Mouse (Mus musculus): ENCODE measurements around the gene Rpl28. TPM values are rescaled to one million over a fixed set of nuclear protein-coding genes. Genes with fewer than 3 reads are reported as not detected.
"Not testable (repeated sequence)": the region's sequence is repeated elsewhere in the genome, so short reads cannot be mapped to it uniquely, and the experiment has no call there.

The Rpl28 gene
- polyA plus RNA-seq, 2 experiments, result 275 to 665 TPM

GRCm38 (mm10) chr7:4795767-4796433, 3.2 kb downstream of the Rpl28 start:
- H3K36me3 ChIP-seq (ENCODE audit: control insufficient read depth, insufficient read depth, low read length), result peaks cover 43% of the 10 kb centered on the region
- no peak overlapping the region for H3K4me3 ChIP-seq (replicated peaks; ENCODE audit: low read length)
- H3K4me2 ChIP-seq (replicated peaks; ENCODE audit: low read depth, low read length, severe bottlenecking), result no peak overlapping the region
- H3K4me1 ChIP-seq (ENCODE audit: control insufficient read depth, insufficient read depth, low read length), result peaks cover 9% of the 10 kb centered on the region; the same call in 1 of the 2 replicates
- no peak overlapping the region for H3K27ac ChIP-seq (replicated peaks; ENCODE audit: low read depth, low read length)
- DNase-seq (ENCODE audit: low spot score) (peak; percentile 32), ATAC-seq (ENCODE audit: low FRiP score, low read depth) (0 out of 2 replicates have a peak, but pooled peaks have one; percentile 3)
- H3K9ac ChIP-seq (ENCODE audit: low read depth, low read length, severe bottlenecking), result no peak overlapping the region
- H3K27me3 ChIP-seq (ENCODE audit: control insufficient read depth, insufficient read depth, low read length), result no peaks in the 10 kb centered on the region
- 68% methylated on average over 7 of the region's 7 CpGs for WGBS
- no peaks in the 10 kb centered on the region for H3K9me3 ChIP-seq (ENCODE audit: control insufficient read depth, low read length)
- TF ChIP-seq POLR2A (IDR thresholded peaks at IDR 0.05; ENCODE audit: borderline replicate concordance, extremely low read depth, insufficient read depth, insufficient read length), result no peak

GRCm38 (mm10) chr7:4802247-4802646, 9.6 kb downstream of the Rpl28 start:
- H3K4me2 ChIP-seq (replicated peaks; ENCODE audit: low read depth, low read length, severe bottlenecking), result no peak overlapping the region
- no peak overlapping the region for H3K27ac ChIP-seq (replicated peaks; ENCODE audit: low read depth, low read length)
- H3K36me3 ChIP-seq (ENCODE audit: control insufficient read depth, insufficient read depth, low read length), result peaks cover 26% of the 10 kb centered on the region
- no peak for ATAC-seq (ENCODE audit: low FRiP score, low read depth)
- no peaks in the 10 kb centered on the region for H3K9me3 ChIP-seq (ENCODE audit: control insufficient read depth, low read length)
- H3K4me3 ChIP-seq (replicated peaks; ENCODE audit: low read length), result no peak overlapping the region
- H3K9ac ChIP-seq (ENCODE audit: low read depth, low read length, severe bottlenecking), result no peak overlapping the region
- no peak for TF ChIP-seq POLR2A (IDR thresholded peaks at IDR 0.05; ENCODE audit: borderline replicate concordance, extremely low read depth, insufficient read depth, insufficient read length)
- no peak for DNase-seq (ENCODE audit: low spot score)
- no peaks in the 10 kb centered on the region for H3K27me3 ChIP-seq (ENCODE audit: control insufficient read depth, insufficient read depth, low read length)
- H3K4me1 ChIP-seq (ENCODE audit: control insufficient read depth, insufficient read depth, low read length), result no peaks in the 10 kb centered on the region

- peaks cover 52% of the 10 kb centered on the region for H3K36me3 ChIP-seq (ENCODE audit: control insufficient read depth, insufficient read depth, low read length)
- TF ChIP-seq POLR2A (IDR thresholded peaks at IDR 0.05; ENCODE audit: borderline replicate concordance, extremely low read depth, insufficient read depth, insufficient read length), result no peak
Measured at GRCm38 (mm10) chr7:4806716-4807115, 14.0 kb downstream of the Rpl28 start.

GRCm38 (mm10) chr7:4811131-4811530, 18.5 kb downstream of the Rpl28 start:
- DNase-seq (ENCODE audit: low spot score); H3K27me3 ChIP-seq (ENCODE audit: control insufficient read depth, insufficient read depth, low read length); H3K9me3 ChIP-seq (ENCODE audit: control insufficient read depth, low read length); ATAC-seq (ENCODE audit: low FRiP score, low read depth); H3K27ac ChIP-seq (replicated peaks; ENCODE audit: low read depth, low read length): not testable (repeated sequence)
- Histone ChIP-seq H3K4me1 (ENCODE audit: control insufficient read depth, insufficient read depth, low read length) (peaks cover 21% of the 10 kb centered on the region), H3K4me3 (replicated peaks; ENCODE audit: low read length) (peak overlapping the region; percentile 97), H3K9ac (ENCODE audit: low read depth, low read length, severe bottlenecking) (peak overlapping the region; percentile 93), H3K4me2 (replicated peaks; ENCODE audit: low read depth, low read length, severe bottlenecking) (peak overlapping the region; percentile 71), H3K36me3 (ENCODE audit: control insufficient read depth, insufficient read depth, low read length) (peaks cover 44% of the 10 kb centered on the region)
- 45% methylated on average over 10 of the region's 10 CpGs for WGBS

More at GRCm38 (mm10) chr7:4806716-4807115, 14.0 kb downstream of the Rpl28 start:
- ATAC-seq (ENCODE audit: low FRiP score, low read depth), result no peak
- no peak overlapping the region for H3K27ac ChIP-seq (replicated peaks; ENCODE audit: low read depth, low read length)
- peaks cover 16% of the 10 kb centered on the region for H3K4me1 ChIP-seq (ENCODE audit: control insufficient read depth, insufficient read depth, low read length)
- H3K4me2 ChIP-seq (replicated peaks; ENCODE audit: low read depth, low read length, severe bottlenecking), result no peak overlapping the region
- H3K9ac ChIP-seq (ENCODE audit: low read depth, low read length, severe bottlenecking), result no peak overlapping the region
- no peak overlapping the region for H3K4me3 ChIP-seq (replicated peaks; ENCODE audit: low read length)
- peak; percentile 56 for DNase-seq (ENCODE audit: low spot score)
- H3K9me3 ChIP-seq (ENCODE audit: control insufficient read depth, low read length), result no peaks in the 10 kb centered on the region
- 95% methylated on average over 7 of the region's 7 CpGs for WGBS
- H3K27me3 ChIP-seq (ENCODE audit: control insufficient read depth, insufficient read depth, low read length), result no peaks in the 10 kb centered on the region

GRCm38 (mm10) chr7:4811842-4812302, 19.2 kb downstream of the Rpl28 start:
- Histone ChIP-seq H3K27me3 (ENCODE audit: control insufficient read depth, insufficient read depth, low read length) (no peaks in the 10 kb centered on the region), H3K4me1 (ENCODE audit: control insufficient read depth, insufficient read depth, low read length) (peaks cover 21% of the 10 kb centered on the region), H3K9ac (ENCODE audit: low read depth, low read length, severe bottlenecking) (peak overlapping the region; percentile 93), H3K9me3 (ENCODE audit: control insufficient read depth, low read length) (no peaks in the 10 kb centered on the region), H3K4me3 (replicated peaks; ENCODE audit: low read length) (peak overlapping the region; percentile 97), H3K4me2 (replicated peaks; ENCODE audit: low read depth, low read length, severe bottlenecking) (peak overlapping the region; percentile 71), H3K27ac (replicated peaks; ENCODE audit: low read depth, low read length) (peak overlapping the region; percentile 96), H3K36me3 (ENCODE audit: control insufficient read depth, insufficient read depth, low read length) (peaks cover 37% of the 10 kb centered on the region)
- 0% methylated on average over 26 of the region's 36 CpGs for WGBS
- no peak for TF ChIP-seq POLR2A (IDR thresholded peaks at IDR 0.05; ENCODE audit: borderline replicate concordance, extremely low read depth, insufficient read depth, insufficient read length)
- DNase-seq (ENCODE audit: low spot score), result no peak
- ATAC-seq (ENCODE audit: low FRiP score, low read depth), result no peak; the same call in 1 of the 2 replicates
